Mouse (Mus musculus) megakaryocyte progenitor cell, adult 5-6 weeks (primary cell): ENCODE results near the gene Cdkn2c. TPM values are rescaled to one million over a fixed set of nuclear protein-coding genes. Genes with fewer than 3 reads are reported as not detected.

Experiments
- ATAC-seq: replicated peaks from 2 replicates; pipeline ENCODE4 v1.8.0; 2016; ENCODE audit warnings: mild to moderate bottlenecking, moderate TSS enrichment, inconsistent platforms; ENCODE audit not compliant: poor library complexity
- total RNA-seq, 2 experiments: library from RNA; stranded (forward) in 1 of 2; stranded (reverse) in 1 of 2; fragments of 157-497, 149-512 nt in 1 of 2; fragments of 200-1000 nt in 1 of 2; gene quantifications; 2 replicates each; pipeline versions ENCODE4 v1.2.3 to v1.2.4; 2015 to 2017

Gene Cdkn2c
- total RNA-seq, 2 experiments from 2014 or later, result 27.6 to 32.7 TPM

GRCm38 (mm10) chr4:109657851-109658500 lies 9.0 kb downstream of the Cdkn2c start:
- peak; percentile 43 for ATAC-seq

GRCm38 (mm10) chr4:109657021-109657850 lies 9.8 kb downstream of the Cdkn2c start:
- peak; percentile 86 for ATAC-seq

GRCm38 (mm10) chr4:109656301-109656700 lies 10.7 kb downstream of the Cdkn2c start:
- no peak for ATAC-seq

GRCm38 (mm10) chr4:109655738-109656137 lies 11.3 kb downstream of the Cdkn2c start:
- ATAC-seq, result no peak

- ATAC-seq, result no peak
Measured at GRCm38 (mm10) chr4:109654701-109655100, 12.3 kb downstream of the Cdkn2c start.

- no peak for ATAC-seq
Measured at GRCm38 (mm10) chr4:109653251-109653650, 13.7 kb downstream of the Cdkn2c start.

GRCm38 (mm10) chr4:109649331-109649730 lies 17.7 kb downstream of the Cdkn2c start:
- peak; percentile 31; the same call in 1 of the 2 replicates for ATAC-seq

- ATAC-seq, result no peak
Measured at GRCm38 (mm10) chr4:109647281-109647680, 19.7 kb downstream of the Cdkn2c start.

GRCm38 (mm10) chr4:109641451-109641850 lies 25.5 kb downstream of the Cdkn2c start:
- no peak for ATAC-seq

GRCm38 (mm10) chr4:109640141-109640540 lies 26.8 kb downstream of the Cdkn2c start:
- no peak for ATAC-seq

GRCm38 (mm10) chr4:109639356-109639755 lies 27.6 kb downstream of the Cdkn2c start:
- peak; percentile 54; the same call in 1 of the 2 replicates for ATAC-seq

GRCm38 (mm10) chr4:109634971-109635370 lies 32.0 kb downstream of the Cdkn2c start:
- peak; percentile 90 for ATAC-seq

- no peak for ATAC-seq
Measured at GRCm38 (mm10) chr4:109631029-109631428, 36.0 kb downstream of the Cdkn2c start.

- no peak for ATAC-seq
Measured at GRCm38 (mm10) chr4:109630215-109630614, 36.8 kb downstream of the Cdkn2c start.

GRCm38 (mm10) chr4:109612596-109612995 lies 54.4 kb downstream of the Cdkn2c start:
- peak; percentile 57 for ATAC-seq

Other genes starting within 250 kb of the Cdkn2c start
- 17.3 and 20.9 TPM in 2 replicates for gene Rnf11, start 182.5 kb downstream of the Cdkn2c start, total RNA-seq (2015)
- 18.7 and 27.1 TPM in 2 replicates for gene Rnf11, start 182.5 kb downstream of the Cdkn2c start, total RNA-seq (2017)
- not detected in 2 replicates for gene 4930522H14Rik, start 135.9 kb downstream of the Cdkn2c start, total RNA-seq (2015)
- gene 4930522H14Rik, start 135.9 kb downstream of the Cdkn2c start, total RNA-seq (2017), result not detected in 2 replicates
- 42.8 and 47.9 TPM in 2 replicates for gene Faf1, start 9.4 kb upstream of the Cdkn2c start, total RNA-seq (2015)
- gene Faf1, start 9.4 kb upstream of the Cdkn2c start, total RNA-seq (2017), result 41.4 and 54.7 TPM in 2 replicates